Mouse (Mus musculus) stomach, postnatal 0 days (tissue): ENCODE data around the gene Mrgprh.

Experiments used
- CTCF ChIP-seq: IDR thresholded peaks from 2 replicates; pipeline ENCODE4 v1.5.1; 2016; ENCODE audit warnings: antibody characterized with exemption, low read depth, mild to moderate bottlenecking, moderate library complexity
- EP300 ChIP-seq: optimal IDR thresholded peaks from 2 replicates; pipeline ENCODE3; 2016; ENCODE audit warnings: antibody characterized with exemption

GRCm38 (mm10) chr17:12887021-12887775 is 11.4 kb downstream of the Mrgprh start:
- no peak for TF ChIP-seq EP300
- TF ChIP-seq CTCF, result no peak
